Mouse (Mus musculus): ENCODE data around the gene Dnah12. TPM values are rescaled to one million over a fixed set of nuclear protein-coding genes. Genes with fewer than 3 reads are reported as not detected.
"Not testable (repeated sequence)": the region's sequence is repeated elsewhere in the genome, so short reads cannot be mapped to it uniquely, and the experiment has no call there.

The Dnah12 gene
- polyA plus RNA-seq, 1 experiment from 2014 or later = 0.19 TPM

GRCm38 (mm10) chr14:26894392-26894791 lies 201.3 kb downstream of the Dnah12 start, which contains the start of gene Asb14:
Gene Asb14 (plus strand): TSS chr14:26894557.
- Histone ChIP-seq H3K27ac (replicated peaks) (no peak within 1 kb of the TSS), H3K27me3 (replicated peaks) (no peaks in the 10 kb centered on the region)
- no peak for ATAC-seq (ENCODE audit: low FRiP score)

GRCm38 (mm10) chr14:26899490-26899889 lies 206.4 kb downstream of the Dnah12 start:
- no peaks in the 10 kb centered on the region for H3K27me3 ChIP-seq (replicated peaks)
- no peak for ATAC-seq (ENCODE audit: low FRiP score)
- no peak overlapping the region for H3K4me2 ChIP-seq
- WGBS = 75% methylated on average over 2 of the region's 2 CpGs
- H3K27ac ChIP-seq (replicated peaks) = no peak overlapping the region
- H3K4me3 ChIP-seq (replicated peaks) = no peak overlapping the region
- no peaks in the 10 kb centered on the region for H3K4me1 ChIP-seq
- H3K36me3 ChIP-seq = no peaks in the 10 kb centered on the region
- H3K9me3 ChIP-seq (replicated peaks) = no peaks in the 10 kb centered on the region
- no peak overlapping the region for H3K9ac ChIP-seq (replicated peaks)

More at GRCm38 (mm10) chr14:26894392-26894791, 201.3 kb downstream of the Dnah12 start, which contains the start of gene Asb14:
- H3K9ac ChIP-seq (replicated peaks) = no peak within 1 kb of the TSS
- no peak within 1 kb of the TSS for H3K4me3 ChIP-seq (replicated peaks)
- WGBS = 94% methylated on average over 4 of the region's 4 CpGs
- H3K4me2 ChIP-seq = no peak within 1 kb of the TSS
- no peaks in the 10 kb centered on the region for H3K9me3 ChIP-seq (replicated peaks)
- H3K4me1 ChIP-seq = no peaks in the 10 kb centered on the region
- H3K36me3 ChIP-seq = no peaks in the 10 kb centered on the region

- ATAC-seq (ENCODE audit: low FRiP score) = no peak
- H3K4me2 ChIP-seq = no peak overlapping the region
- no peaks in the 10 kb centered on the region for H3K27me3 ChIP-seq (replicated peaks)
- 87% methylated on average over 12 of the region's 12 CpGs for WGBS
- no peak overlapping the region for H3K27ac ChIP-seq (replicated peaks)
- no peak overlapping the region for H3K9ac ChIP-seq (replicated peaks)
- H3K4me3 ChIP-seq (replicated peaks) = no peak overlapping the region
- H3K4me1 ChIP-seq = no peaks in the 10 kb centered on the region
- no peaks in the 10 kb centered on the region for H3K36me3 ChIP-seq
- no peaks in the 10 kb centered on the region for H3K9me3 ChIP-seq (replicated peaks)
Observed at GRCm38 (mm10) chr14:26900893-26901292, 207.8 kb downstream of the Dnah12 start.

GRCm38 (mm10) chr14:26907401-26907800 lies 214.3 kb downstream of the Dnah12 start:
- no peaks in the 10 kb centered on the region for H3K9me3 ChIP-seq (replicated peaks)
- no peak overlapping the region for H3K9ac ChIP-seq (replicated peaks)
- no peak overlapping the region for H3K27ac ChIP-seq (replicated peaks)
- WGBS = 92% methylated on average over 4 of the region's 4 CpGs
- H3K4me3 ChIP-seq (replicated peaks) = no peak overlapping the region
- ATAC-seq (ENCODE audit: low FRiP score) = no peak
- H3K4me2 ChIP-seq = no peak overlapping the region
- no peaks in the 10 kb centered on the region for H3K27me3 ChIP-seq (replicated peaks)
- H3K36me3 ChIP-seq = no peaks in the 10 kb centered on the region
- no peaks in the 10 kb centered on the region for H3K4me1 ChIP-seq

GRCm38 (mm10) chr14:26910461-26910860 lies 217.4 kb downstream of the Dnah12 start:
- H3K9ac ChIP-seq (replicated peaks); H3K4me3 ChIP-seq (replicated peaks); H3K27ac ChIP-seq (replicated peaks); ATAC-seq (ENCODE audit: low FRiP score); H3K4me2 ChIP-seq; H3K9me3 ChIP-seq (replicated peaks); H3K4me1 ChIP-seq; H3K36me3 ChIP-seq; H3K27me3 ChIP-seq (replicated peaks): not testable (repeated sequence)
- WGBS = 39% methylated on average over 9 of the region's 9 CpGs

GRCm38 (mm10) chr14:26911201-26911600 lies 218.1 kb downstream of the Dnah12 start:
- Histone ChIP-seq H3K9ac (replicated peaks) (no peak overlapping the region), H3K4me2 (no peak overlapping the region), H3K4me3 (replicated peaks) (no peak overlapping the region), H3K4me1 (no peaks in the 10 kb centered on the region), H3K27me3 (replicated peaks) (no peaks in the 10 kb centered on the region), H3K36me3 (no peaks in the 10 kb centered on the region; the same call in 1 of the 2 replicates), H3K27ac (replicated peaks) (no peak overlapping the region), H3K9me3 (replicated peaks) (no peaks in the 10 kb centered on the region)
- no peak for ATAC-seq (ENCODE audit: low FRiP score)
- WGBS = 75% methylated on average over 6 of the region's 6 CpGs

GRCm38 (mm10) chr14:26911826-26912225 lies 218.8 kb downstream of the Dnah12 start:
- no peak overlapping the region for H3K27ac ChIP-seq (replicated peaks)
- no peaks in the 10 kb centered on the region for H3K9me3 ChIP-seq (replicated peaks)
- H3K4me1 ChIP-seq = no peaks in the 10 kb centered on the region
- no peak overlapping the region for H3K4me2 ChIP-seq
- 93% methylated on average over 13 of the region's 13 CpGs for WGBS
- H3K36me3 ChIP-seq = no peaks in the 10 kb centered on the region; the same call in 1 of the 2 replicates
- H3K9ac ChIP-seq (replicated peaks) = no peak overlapping the region
- no peaks in the 10 kb centered on the region for H3K27me3 ChIP-seq (replicated peaks)
- no peak for ATAC-seq (ENCODE audit: low FRiP score)
- H3K4me3 ChIP-seq (replicated peaks) = no peak overlapping the region

GRCm38 (mm10) chr14:26913681-26914268 lies 220.7 kb downstream of the Dnah12 start:
- 65% methylated on average over 9 of the region's 9 CpGs for WGBS
- peaks cover 3% of the 10 kb centered on the region; the same call in 1 of the 2 replicates for H3K36me3 ChIP-seq
- no peaks in the 10 kb centered on the region for H3K9me3 ChIP-seq (replicated peaks)
- H3K4me1 ChIP-seq = no peaks in the 10 kb centered on the region
- H3K27me3 ChIP-seq (replicated peaks) = no peaks in the 10 kb centered on the region
- no peak for ATAC-seq (ENCODE audit: low FRiP score)
- H3K27ac ChIP-seq (replicated peaks) = no peak overlapping the region
- H3K9ac ChIP-seq (replicated peaks) = no peak overlapping the region
- no peak overlapping the region for H3K4me2 ChIP-seq
- no peak overlapping the region for H3K4me3 ChIP-seq (replicated peaks)

- no peaks in the 10 kb centered on the region for H3K4me1 ChIP-seq
- no peak overlapping the region for H3K9ac ChIP-seq (replicated peaks)
- H3K27ac ChIP-seq (replicated peaks) = no peak overlapping the region
- H3K4me3 ChIP-seq (replicated peaks) = no peak overlapping the region
- 94% methylated on average over 3 of the region's 3 CpGs for WGBS
- H3K27me3 ChIP-seq (replicated peaks) = no peaks in the 10 kb centered on the region
- ATAC-seq (ENCODE audit: low FRiP score) = no peak
- no peaks in the 10 kb centered on the region for H3K9me3 ChIP-seq (replicated peaks)
- peaks cover 40% of the 10 kb centered on the region for H3K36me3 ChIP-seq
- H3K4me2 ChIP-seq = no peak overlapping the region
Observed at GRCm38 (mm10) chr14:26919310-26919709, 226.2 kb downstream of the Dnah12 start.

- Histone ChIP-seq H3K4me3 (replicated peaks) (no peak overlapping the region), H3K9ac (replicated peaks) (no peak overlapping the region), H3K4me2 (no peak overlapping the region), H3K27me3 (replicated peaks) (no peaks in the 10 kb centered on the region), H3K27ac (replicated peaks) (no peak overlapping the region), H3K4me1 (no peaks in the 10 kb centered on the region), H3K36me3 (peaks cover 59% of the 10 kb centered on the region), H3K9me3 (replicated peaks) (no peaks in the 10 kb centered on the region)
- ATAC-seq (ENCODE audit: low FRiP score) = no peak
- WGBS = 92% methylated on average over 5 of the region's 5 CpGs
Observed at GRCm38 (mm10) chr14:26923702-26924421, 230.8 kb downstream of the Dnah12 start.

GRCm38 (mm10) chr14:26934891-26935290 lies 241.8 kb downstream of the Dnah12 start:
- Histone ChIP-seq H3K4me3 (replicated peaks) (no peak overlapping the region), H3K9ac (replicated peaks) (no peak overlapping the region), H3K27ac (replicated peaks) (no peak overlapping the region), H3K27me3 (replicated peaks) (no peaks in the 10 kb centered on the region), H3K36me3 (peaks cover 33% of the 10 kb centered on the region), H3K4me2 (no peak overlapping the region), H3K9me3 (replicated peaks) (no peaks in the 10 kb centered on the region), H3K4me1 (no peaks in the 10 kb centered on the region)
- no peak for ATAC-seq (ENCODE audit: low FRiP score)
- WGBS = 89% methylated on average over 3 of the region's 3 CpGs

GRCm38 (mm10) chr14:26935558-26935957 lies 242.5 kb downstream of the Dnah12 start:
- Histone ChIP-seq H3K27me3 (replicated peaks) (no peaks in the 10 kb centered on the region), H3K36me3 (peaks cover 35% of the 10 kb centered on the region), H3K4me1 (no peaks in the 10 kb centered on the region), H3K4me3 (replicated peaks) (no peak overlapping the region), H3K4me2 (no peak overlapping the region), H3K9ac (replicated peaks) (no peak overlapping the region), H3K27ac (replicated peaks) (no peak overlapping the region), H3K9me3 (replicated peaks) (no peaks in the 10 kb centered on the region)
- ATAC-seq (ENCODE audit: low FRiP score) = no peak
- WGBS = 94% methylated on average over 4 of the region's 4 CpGs
